Mouse (Mus musculus) limb, embryonic 13.5 days (tissue): Measurements from ENCODE around the gene Asgr1. TPM values are rescaled to one million over a fixed set of nuclear protein-coding genes. Genes with fewer than 3 reads are reported as not detected.
"Not testable (repeated sequence)": the region's sequence is repeated elsewhere in the genome, so short reads cannot be mapped to it uniquely, and the experiment has no call there.

Source experiments
- ATAC-seq: fragments of 200-750 bp; cut with Nextera tagmentation; 2 replicates; pipeline ENCODE4 v1.8.0; 2017; ENCODE audit warnings: low read depth, moderate number of reproducible peaks, moderate TSS enrichment; ENCODE audit not compliant: low FRiP score
- H3K27ac ChIP-seq: fragments of 300-500 bp; sonication (generic); 2 replicates; pipeline ENCODE4 v1.5.1; 2015; ENCODE audit warnings: inconsistent platforms, mild to moderate bottlenecking, moderate library complexity
- H3K27me3 ChIP-seq: fragments of 300-500 bp; sonication (generic); 2 replicates; pipeline ENCODE4 v1.6.1; 2015; ENCODE audit warnings: mild to moderate bottlenecking, inconsistent platforms
- H3K36me3 ChIP-seq: fragments of 300-500 bp; sonication (generic); 2 replicates; pipeline ENCODE4 v1.6.1; 2015; ENCODE audit warnings: inconsistent platforms, mild to moderate bottlenecking, moderate library complexity
- H3K4me1 ChIP-seq: fragments of 300-500 bp; sonication (generic); 2 replicates; pipeline ENCODE4 v1.6.1; 2015; ENCODE audit warnings: inconsistent platforms
- H3K4me2 ChIP-seq: fragments of 300-500 bp; sonication (generic); replicated peaks from 2 replicates; pipeline ENCODE4 v1.6.1; 2015; ENCODE audit warnings: inconsistent platforms, mild to moderate bottlenecking, moderate library complexity
- H3K4me3 ChIP-seq: fragments of 300-500 bp; sonication (generic); 2 replicates; pipeline ENCODE4 v1.5.1; 2015; ENCODE audit warnings: moderate library complexity, mild to moderate bottlenecking, inconsistent platforms
- H3K9ac ChIP-seq: fragments of 300-500 bp; sonication (generic); 2 replicates; pipeline ENCODE4 v1.6.1; 2015; ENCODE audit warnings: mild to moderate bottlenecking, inconsistent platforms
- H3K9me3 ChIP-seq: fragments of 300-500 bp; sonication (generic); 2 replicates; pipeline ENCODE4 v1.6.1; 2016; ENCODE audit warnings: inconsistent platforms
- WGBS: fragments of 180-500 bp; shearing (Covaris S2); methylation state at CpG from one replicate; pipeline ENCODE4 v1.1.7; 2015; 5-methylcytosine and 5-hydroxymethylcytosine counted together
- polyA plus RNA-seq: library from polyadenylated mRNA; unstranded; fragments of >200 nt; fragmentation: Nextera tagmentation; extraction: Ambion mirVana; gene quantifications from 2 replicates; pipeline ENCODE4 v1.2.1, GENCODE M21; 2015

Asgr1 gene
- polyA plus RNA-seq: 1.4 and 2.4 TPM in 2 replicates

GRCm38 (mm10) chr11:70053898-70054570 is at the start of gene Asgr1:
Asgr1 (plus strand) TSS chr11:70054085.
- Histone ChIP-seq H3K36me3 (no peaks in the 10 kb centered on the region), H3K9ac (no peak within 1 kb of the TSS), H3K4me2 (no peak within 1 kb of the TSS), H3K4me3 (no peak within 1 kb of the TSS), H3K27ac (no peak within 1 kb of the TSS), H3K4me1 (peaks cover 13% of the 10 kb centered on the region), H3K9me3 (no peaks in the 10 kb centered on the region), H3K27me3 (peaks cover 14% of the 10 kb centered on the region; the same call in 1 of the 2 replicates)
- no peak for ATAC-seq
- 84% methylated on average over 10 of the region's 10 CpGs for WGBS

GRCm38 (mm10) chr11:70005521-70005920 is 48.4 kb upstream of the Asgr1 start:
- H3K9me3 ChIP-seq: no peaks in the 10 kb centered on the region
- H3K27me3 ChIP-seq: no peaks in the 10 kb centered on the region
- H3K4me1 ChIP-seq: peaks cover 31% of the 10 kb centered on the region
- WGBS: 68% methylated on average over 5 of the region's 5 CpGs
- peaks cover 62% of the 10 kb centered on the region for H3K36me3 ChIP-seq
- no peak overlapping the region for H3K4me2 ChIP-seq
- no peak for ATAC-seq
- H3K27ac ChIP-seq: no peak overlapping the region
- H3K4me3 ChIP-seq: no peak overlapping the region
- no peak overlapping the region for H3K9ac ChIP-seq

GRCm38 (mm10) chr11:70010033-70010432 is 43.9 kb upstream of the Asgr1 start:
- Histone ChIP-seq H3K4me2 (no peak overlapping the region), H3K27ac (no peak overlapping the region), H3K4me3 (no peak overlapping the region), H3K9ac (no peak overlapping the region), H3K4me1 (peaks cover 13% of the 10 kb centered on the region), H3K27me3 (no peaks in the 10 kb centered on the region), H3K9me3 (no peaks in the 10 kb centered on the region), H3K36me3 (peaks cover 91% of the 10 kb centered on the region)
- 82% methylated on average over 6 of the region's 6 CpGs for WGBS
- ATAC-seq: no peak

- ATAC-seq: no peak
- WGBS: 90% methylated on average over 12 of the region's 12 CpGs
- Histone ChIP-seq H3K4me3 (no peak overlapping the region), H3K36me3 (peaks cover 86% of the 10 kb centered on the region), H3K4me2 (no peak overlapping the region), H3K27ac (no peak overlapping the region), H3K9me3 (no peaks in the 10 kb centered on the region), H3K27me3 (no peaks in the 10 kb centered on the region), H3K4me1 (peaks cover 13% of the 10 kb centered on the region), H3K9ac (no peak overlapping the region)
Measured at GRCm38 (mm10) chr11:70010548-70010947, 43.3 kb upstream of the Asgr1 start.

- Histone ChIP-seq H3K9ac (no peak overlapping the region), H3K4me2 (no peak overlapping the region), H3K36me3 (peaks cover 81% of the 10 kb centered on the region), H3K27me3 (no peaks in the 10 kb centered on the region), H3K9me3 (no peaks in the 10 kb centered on the region), H3K27ac (no peak overlapping the region), H3K4me1 (peaks cover 13% of the 10 kb centered on the region), H3K4me3 (no peak overlapping the region)
- ATAC-seq: no peak
- 88% methylated on average over 10 of the region's 10 CpGs for whole genome bisulfite sequencing
Measured at GRCm38 (mm10) chr11:70010961-70011360, 42.9 kb upstream of the Asgr1 start.

GRCm38 (mm10) chr11:70012931-70013330 is 41.0 kb upstream of the Asgr1 start:
- H3K36me3 ChIP-seq: peaks cover 62% of the 10 kb centered on the region
- WGBS: 88% methylated on average over 9 of the region's 9 CpGs

GRCm38 (mm10) chr11:70013408-70013807 is 40.5 kb upstream of the Asgr1 start:
- WGBS: 87% methylated on average over 3 of the region's 3 CpGs
- H3K9ac ChIP-seq: 0 out of 2 replicates have a peak overlapping the region, but pooled peaks have one; percentile 8
- ATAC-seq: no peak
- no peaks in the 10 kb centered on the region for H3K9me3 ChIP-seq
- peaks cover 57% of the 10 kb centered on the region for H3K36me3 ChIP-seq
- H3K27me3 ChIP-seq: no peaks in the 10 kb centered on the region
- no peak overlapping the region for H3K4me2 ChIP-seq
- H3K4me1 ChIP-seq: peaks cover 26% of the 10 kb centered on the region
- no peak overlapping the region for H3K4me3 ChIP-seq
- H3K27ac ChIP-seq: no peak overlapping the region

More at GRCm38 (mm10) chr11:70012931-70013330, 41.0 kb upstream of the Asgr1 start:
- no peak overlapping the region for H3K4me3 ChIP-seq
- H3K4me2 ChIP-seq: no peak overlapping the region
- H3K9ac ChIP-seq: no peak overlapping the region
- ATAC-seq: no peak
- H3K27ac ChIP-seq: no peak overlapping the region
- H3K4me1 ChIP-seq: peaks cover 25% of the 10 kb centered on the region
- no peaks in the 10 kb centered on the region for H3K27me3 ChIP-seq
- H3K9me3 ChIP-seq: no peaks in the 10 kb centered on the region

GRCm38 (mm10) chr11:70014051-70014450 is 39.8 kb upstream of the Asgr1 start:
- peak overlapping the region; percentile 62 for H3K4me3 ChIP-seq
- H3K4me1 ChIP-seq: peaks cover 29% of the 10 kb centered on the region
- no peak overlapping the region for H3K27ac ChIP-seq
- no peaks in the 10 kb centered on the region for H3K9me3 ChIP-seq
- WGBS: 46% methylated on average over 5 of the region's 5 CpGs
- no peak for ATAC-seq
- H3K9ac ChIP-seq: peak overlapping the region; percentile 83; the same call in 1 of the 2 replicates
- H3K36me3 ChIP-seq: peaks cover 50% of the 10 kb centered on the region
- H3K4me2 ChIP-seq: peak overlapping the region; percentile 79
- no peaks in the 10 kb centered on the region for H3K27me3 ChIP-seq

- peaks cover 39% of the 10 kb centered on the region for H3K4me1 ChIP-seq
- H3K4me3 ChIP-seq: peak within 1 kb of the TSS; percentile 62
- WGBS: 1% methylated on average over 35 of the region's 35 CpGs
- ATAC-seq: peak; percentile 76
- H3K9ac ChIP-seq: peak within 1 kb of the TSS; percentile 83
- peak within 1 kb of the TSS; percentile 61 for H3K27ac ChIP-seq
- H3K27me3 ChIP-seq: no peaks in the 10 kb centered on the region
- H3K9me3 ChIP-seq: no peaks in the 10 kb centered on the region
- peaks cover 41% of the 10 kb centered on the region for H3K36me3 ChIP-seq
- peak within 1 kb of the TSS; percentile 79 for H3K4me2 ChIP-seq
Measured at GRCm38 (mm10) chr11:70014880-70015558, 38.9 kb upstream of the Asgr1 start, which contains the start of gene Acadvl. Acadvl (minus strand) TSS chr11:70015411.

GRCm38 (mm10) chr11:70015677-70016076 is 38.2 kb upstream of the Asgr1 start:
- WGBS: 68% methylated on average over 6 of the region's 6 CpGs
- peak overlapping the region; percentile 79 for H3K4me2 ChIP-seq
- no peaks in the 10 kb centered on the region for H3K27me3 ChIP-seq
- ATAC-seq: no peak
- no peak overlapping the region for H3K27ac ChIP-seq
- peak overlapping the region; percentile 62 for H3K4me3 ChIP-seq
- no peaks in the 10 kb centered on the region for H3K9me3 ChIP-seq
- H3K4me1 ChIP-seq: peaks cover 46% of the 10 kb centered on the region
- H3K36me3 ChIP-seq: peaks cover 34% of the 10 kb centered on the region
- 0 out of 2 replicates have a peak overlapping the region, but pooled peaks have one; percentile 83 for H3K9ac ChIP-seq

- H3K4me2 ChIP-seq, H3K9ac ChIP-seq, ATAC-seq, H3K9me3 ChIP-seq, H3K27me3 ChIP-seq, H3K4me3 ChIP-seq, H3K27ac ChIP-seq: not testable (repeated sequence)
- H3K4me1 ChIP-seq: peaks cover 50% of the 10 kb centered on the region
- WGBS: 85% methylated on average over 2 of the region's 2 CpGs
- peaks cover 29% of the 10 kb centered on the region for H3K36me3 ChIP-seq
Measured at GRCm38 (mm10) chr11:70016177-70016576, 37.7 kb upstream of the Asgr1 start.

- Histone ChIP-seq H3K27ac (peak within 1 kb of the TSS; percentile 95), H3K4me3 (peak within 1 kb of the TSS; percentile 75), H3K4me2 (peak within 1 kb of the TSS; percentile 90), H3K27me3 (no peaks in the 10 kb centered on the region), H3K9ac (peak within 1 kb of the TSS; percentile 91), H3K4me1 (peaks cover 52% of the 10 kb centered on the region), H3K36me3 (peaks cover 24% of the 10 kb centered on the region), H3K9me3 (no peaks in the 10 kb centered on the region)
- ATAC-seq: no peak
- WGBS: 89% methylated on average over 3 of the region's 3 CpGs
Measured at GRCm38 (mm10) chr11:70016669-70017068, 37.2 kb upstream of the Asgr1 start, which contains the start of gene Dlg4. Dlg4 (plus strand) TSS chr11:70016942.
